Mouse (Mus musculus) R1 (cell line): ENCODE results near the gene Vwa5b1.

Source experiments
- DNase-seq: peaks from one replicate; pipeline ENCODE4 v3.0.0-alpha.2; 2018; ENCODE audit warnings: low read depth, low spot score

The Vwa5b1 gene

DNA sequence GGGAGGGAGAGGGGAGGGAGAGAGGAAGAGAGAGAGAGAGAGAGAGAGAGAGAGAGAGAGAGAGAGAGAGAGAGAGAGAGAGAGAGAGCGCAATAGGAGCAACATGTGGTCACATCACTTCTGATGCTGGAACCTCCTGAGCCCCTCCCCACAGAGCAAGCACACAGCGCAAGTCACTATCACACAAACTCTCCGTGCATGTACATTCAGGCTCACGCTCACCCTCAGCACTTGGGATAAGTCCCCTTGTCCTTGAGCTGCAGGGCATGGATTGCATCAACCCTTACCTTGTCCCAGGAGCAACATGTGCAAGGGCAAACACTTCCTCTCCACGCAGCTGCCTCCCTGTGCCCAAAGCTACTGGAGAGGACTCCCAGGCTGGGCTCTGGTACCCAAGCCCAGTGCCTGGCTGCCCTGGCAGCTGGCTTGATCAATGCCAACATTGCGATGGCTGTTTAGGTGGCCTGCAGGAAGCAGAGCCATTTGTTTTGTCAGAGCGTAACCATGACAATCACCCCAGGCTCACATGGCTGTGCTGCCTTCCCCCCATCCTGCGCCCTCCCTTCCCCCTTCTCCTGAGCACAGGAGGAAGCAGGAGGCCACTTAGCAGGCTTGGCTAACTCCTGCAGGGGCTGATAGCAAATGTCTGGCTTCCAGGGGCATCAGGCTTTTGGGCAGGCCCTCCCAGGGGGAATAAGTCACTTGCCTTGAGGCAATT lies at the start of gene Vwa5b1:
Vwa5b1 (minus strand) TSS at position 457 of the 718 bp plus-strand sequence.
- DNase-seq: no peak

GRCm38 (mm10) chr4:138682760-138683159 lies 47.1 kb upstream of the Vwa5b1 start:
- no peak for DNase-seq

- no peak for DNase-seq
Observed at GRCm38 (mm10) chr4:138680124-138680523, 44.4 kb upstream of the Vwa5b1 start.

DNA sequence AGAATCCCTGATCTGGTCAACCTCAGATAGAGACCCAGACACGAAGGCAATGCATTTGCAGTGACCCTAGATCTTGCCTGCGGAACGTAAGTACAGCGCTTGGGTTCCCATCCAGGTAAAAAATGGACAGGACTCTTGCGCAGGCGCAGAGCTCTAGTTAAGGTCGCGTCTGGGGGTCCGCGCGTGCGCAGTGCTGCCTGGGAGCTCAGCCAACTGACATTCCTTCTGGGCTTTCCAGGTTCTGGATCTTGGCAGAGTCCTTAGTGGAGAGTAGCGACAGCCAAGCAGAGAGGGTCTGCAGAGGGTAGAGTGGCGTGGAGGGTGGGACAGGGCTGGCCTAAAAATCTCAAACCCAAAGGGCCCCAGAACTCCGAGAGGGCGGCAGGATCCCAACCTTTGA lies 41.9 kb upstream of the Vwa5b1 start:
- DNase-seq: peak; percentile 88

GRCm38 (mm10) chr4:138676480-138676879 lies 40.8 kb upstream of the Vwa5b1 start:
- peak; percentile 80 for DNase-seq

DNA sequence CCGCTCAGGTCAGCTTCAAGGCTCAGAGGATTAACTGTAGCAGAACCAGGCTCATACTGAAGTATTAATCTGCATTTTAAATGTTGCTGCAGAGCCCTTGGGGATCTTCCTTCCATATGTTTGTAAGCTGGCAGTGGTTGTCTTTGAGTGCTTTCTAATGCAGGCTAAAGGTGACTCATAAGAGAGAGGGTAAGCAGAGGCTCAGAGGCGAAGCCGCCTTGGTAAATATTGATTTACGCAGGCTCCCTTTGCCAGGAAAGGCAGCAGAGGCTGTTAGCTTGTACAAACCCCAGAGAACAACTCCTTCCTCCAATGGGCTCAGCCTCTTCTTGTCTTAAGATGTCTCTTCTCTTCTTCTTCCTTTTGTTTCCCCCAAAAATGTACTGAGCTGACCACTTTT lies 36.5 kb upstream of the Vwa5b1 start:
- DNase-seq: no peak

DNA sequence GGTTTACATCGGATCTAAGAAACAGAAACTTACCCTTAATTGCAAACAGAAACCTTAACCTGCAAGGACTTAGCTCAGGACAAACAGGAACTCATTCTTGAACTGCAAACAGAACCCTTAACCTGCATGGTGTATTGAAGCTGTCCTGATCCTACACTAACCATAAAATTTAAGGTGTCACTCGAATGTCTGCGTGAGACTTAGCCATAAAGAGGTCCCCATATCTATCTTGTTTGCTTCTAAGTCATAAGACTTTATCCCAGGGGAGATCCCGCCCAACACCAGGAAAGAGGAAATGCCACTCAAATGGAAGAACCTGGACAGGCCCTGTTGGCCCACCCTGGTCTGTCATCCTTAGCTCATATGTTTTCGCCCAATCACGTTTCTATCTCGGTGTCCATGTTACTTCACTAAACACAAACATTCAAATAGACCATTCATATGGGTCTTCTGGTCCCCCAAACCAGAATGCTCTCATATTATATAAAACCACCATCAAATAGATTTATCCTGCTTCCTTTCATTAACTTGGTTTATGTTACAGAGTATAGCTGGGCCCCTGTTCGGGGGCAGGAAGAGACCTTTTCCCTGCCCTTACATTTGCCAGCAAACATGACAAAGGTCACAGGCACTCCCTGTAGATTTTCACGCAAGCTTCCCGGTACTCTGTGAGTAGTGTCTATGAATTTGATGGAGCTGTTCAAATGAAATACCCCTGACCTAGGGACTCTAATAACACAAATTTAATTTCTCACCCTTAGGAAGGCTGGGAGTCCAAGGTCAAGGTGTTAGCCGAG lies 34.6 kb upstream of the Vwa5b1 start:
- no peak for DNase-seq

DNA sequence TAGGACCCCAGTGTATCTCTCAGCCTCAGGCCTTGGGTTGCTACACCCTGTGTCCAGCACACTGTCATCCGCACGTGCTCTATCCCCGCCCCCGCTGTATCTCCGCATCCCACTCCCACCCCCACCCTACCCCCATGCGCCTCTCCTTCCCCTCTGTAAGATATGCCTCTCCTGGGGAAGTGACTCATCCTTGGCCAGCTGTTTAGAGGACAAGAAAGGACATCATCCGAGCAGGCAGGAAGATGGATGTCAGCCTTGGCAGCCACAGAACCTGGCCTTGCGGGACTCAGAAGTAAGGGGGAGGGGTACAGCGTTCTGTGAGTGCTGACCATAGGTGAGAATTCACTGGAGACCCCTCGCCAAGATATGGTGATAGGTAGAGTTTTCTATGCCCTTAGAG lies 30.8 kb upstream of the Vwa5b1 start:
- no peak for DNase-seq

- DNase-seq: no peak
Observed at GRCm38 (mm10) chr4:138659936-138660602, 24.4 kb upstream of the Vwa5b1 start.

DNA sequence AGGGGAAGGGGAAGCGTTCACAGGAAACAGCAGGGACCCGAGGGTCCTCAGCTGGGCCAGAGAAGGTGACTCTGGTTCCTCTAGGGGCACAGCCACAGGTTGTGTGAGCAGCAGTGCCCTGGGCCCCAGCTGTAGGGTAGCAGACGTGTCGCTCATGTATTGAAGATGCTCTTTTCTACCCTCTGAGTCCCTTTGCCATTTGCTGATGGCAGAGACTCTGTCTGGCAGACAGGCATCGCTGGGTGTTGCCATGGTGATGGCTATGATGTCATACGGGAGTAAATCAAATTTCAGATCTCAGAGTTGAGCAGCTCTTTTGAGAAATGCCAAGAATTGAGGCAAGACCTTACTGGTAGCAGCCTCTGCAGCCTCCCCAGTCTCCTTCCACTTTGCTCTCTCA lies 17.4 kb upstream of the Vwa5b1 start:
- DNase-seq: no peak

DNA sequence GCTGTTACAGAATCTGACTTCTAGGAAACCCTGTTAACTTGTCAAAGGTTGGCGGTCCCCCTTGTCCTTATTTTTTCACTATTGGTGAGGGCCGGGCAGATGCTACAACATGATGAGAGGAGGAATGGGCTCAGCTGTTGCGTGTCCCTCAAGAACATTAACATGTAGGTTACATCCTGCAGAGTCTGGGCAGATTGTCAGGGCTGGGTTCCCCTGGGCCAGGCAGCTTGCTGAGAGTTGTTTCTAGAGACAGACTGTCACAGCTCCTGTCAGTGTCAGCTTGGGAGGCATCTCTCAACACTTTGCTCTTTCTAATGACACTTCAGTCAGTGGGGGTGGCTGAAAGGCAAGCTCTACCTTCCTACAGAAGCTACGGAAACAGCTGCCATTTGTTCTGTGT lies 16.2 kb upstream of the Vwa5b1 start:
- DNase-seq: no peak

GRCm38 (mm10) chr4:138648096-138648635 lies 12.5 kb upstream of the Vwa5b1 start:
- peak; percentile 49 for DNase-seq

DNA sequence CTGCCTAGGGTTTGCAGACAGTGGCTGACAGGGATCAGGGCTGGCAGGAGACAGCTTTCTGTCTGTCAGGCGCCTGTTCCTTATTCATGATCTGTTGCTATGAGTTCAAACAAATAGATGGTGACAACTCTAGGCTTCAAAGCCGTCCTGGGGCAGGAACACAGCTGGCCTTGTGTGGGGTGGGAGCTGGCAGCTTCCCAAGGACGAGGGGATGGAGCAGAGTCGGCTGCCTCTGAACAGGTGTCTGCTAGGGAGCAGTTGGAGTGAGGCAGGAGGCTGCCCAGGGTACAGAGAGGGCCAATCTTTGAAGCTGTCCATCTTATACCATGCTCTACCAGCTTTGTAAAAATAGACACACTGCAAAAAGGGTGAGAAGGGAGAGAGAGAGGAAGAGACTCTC lies 6.6 kb upstream of the Vwa5b1 start:
- no peak for DNase-seq

DNA sequence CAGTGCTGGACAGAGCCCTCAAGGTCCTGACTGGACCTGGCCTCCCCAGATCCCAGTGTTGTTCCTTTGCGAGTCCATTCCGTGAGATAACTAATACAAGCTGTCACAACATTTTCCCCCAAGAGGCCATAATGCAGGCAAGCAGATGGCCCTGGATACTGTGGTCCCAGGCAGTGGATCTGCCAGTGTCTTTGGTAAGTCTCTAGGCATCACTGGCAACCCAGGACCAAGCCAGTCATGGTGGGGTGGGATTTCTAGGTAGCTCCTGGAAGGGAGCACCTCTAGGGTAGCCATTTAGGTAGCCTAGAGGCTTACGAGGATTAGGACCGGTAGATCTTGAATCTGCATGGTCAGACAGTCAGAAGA lies 445 bp upstream of the Vwa5b1 start:
- DNase-seq: no peak

- no peak for DNase-seq
Observed at GRCm38 (mm10) chr4:138628256-138628655, 7.4 kb downstream of the Vwa5b1 start.

- no peak for DNase-seq
Observed at GRCm38 (mm10) chr4:138614454-138614853, 21.2 kb downstream of the Vwa5b1 start.

- no peak for DNase-seq
Observed at GRCm38 (mm10) chr4:138601926-138602325, 33.8 kb downstream of the Vwa5b1 start.

DNA sequence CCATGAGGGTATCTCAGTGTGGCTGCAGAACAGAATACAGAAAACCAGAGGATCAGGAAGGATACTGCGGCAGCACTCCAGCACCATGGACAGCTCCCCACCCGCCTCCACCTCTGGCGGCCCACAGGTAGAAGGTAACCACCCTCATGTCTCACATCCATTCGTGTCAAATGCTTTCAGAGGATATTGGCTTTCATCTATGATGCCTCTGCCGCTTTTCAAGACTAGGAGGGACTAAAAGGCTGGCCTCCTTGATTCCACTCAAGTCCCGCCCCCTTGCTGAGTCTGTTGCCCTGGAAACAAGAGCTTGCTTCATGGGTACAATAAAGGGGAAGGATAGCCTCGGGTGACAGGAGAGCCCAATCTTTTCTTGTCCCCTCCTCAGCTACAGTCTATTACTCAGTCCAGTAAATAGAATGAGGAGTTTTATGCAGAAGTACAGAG lies 37.8 kb downstream of the Vwa5b1 start:
- peak; percentile 84 for DNase-seq

DNA sequence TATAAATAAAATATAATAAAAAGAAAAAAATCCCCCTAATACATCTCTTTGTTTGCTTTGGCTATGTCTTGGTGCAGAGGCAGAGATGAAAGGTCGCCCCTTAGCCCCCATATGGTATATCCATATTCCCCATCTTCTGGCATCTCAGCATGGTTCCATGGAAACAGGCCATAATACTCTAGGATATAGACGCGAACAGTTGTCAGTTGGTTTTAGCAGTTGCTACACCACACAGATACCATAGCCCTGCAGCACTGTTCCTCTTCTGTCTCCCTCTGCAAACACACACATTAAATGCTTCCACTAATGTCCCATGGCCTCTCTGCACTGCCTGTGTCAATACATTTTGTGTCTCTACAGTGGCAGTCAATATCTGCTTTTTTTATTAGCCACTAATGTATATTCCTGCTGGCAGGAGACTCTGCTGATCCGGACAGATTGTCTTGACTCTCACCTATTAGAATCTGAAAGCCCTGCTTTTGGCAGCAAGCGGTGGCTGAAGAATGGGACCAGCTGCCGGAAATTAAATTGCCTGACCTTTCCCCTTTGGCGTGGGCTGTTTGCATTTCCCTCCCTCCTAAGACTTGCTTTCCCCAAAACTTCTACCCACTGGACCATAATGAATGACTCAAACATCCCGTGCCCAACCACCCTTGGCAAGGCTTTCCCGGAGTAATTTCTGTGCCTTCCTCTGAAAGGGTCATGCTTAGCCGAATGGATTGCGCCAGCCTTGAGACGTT lies 39.1 kb downstream of the Vwa5b1 start:
- peak; percentile 52 for DNase-seq

DNA sequence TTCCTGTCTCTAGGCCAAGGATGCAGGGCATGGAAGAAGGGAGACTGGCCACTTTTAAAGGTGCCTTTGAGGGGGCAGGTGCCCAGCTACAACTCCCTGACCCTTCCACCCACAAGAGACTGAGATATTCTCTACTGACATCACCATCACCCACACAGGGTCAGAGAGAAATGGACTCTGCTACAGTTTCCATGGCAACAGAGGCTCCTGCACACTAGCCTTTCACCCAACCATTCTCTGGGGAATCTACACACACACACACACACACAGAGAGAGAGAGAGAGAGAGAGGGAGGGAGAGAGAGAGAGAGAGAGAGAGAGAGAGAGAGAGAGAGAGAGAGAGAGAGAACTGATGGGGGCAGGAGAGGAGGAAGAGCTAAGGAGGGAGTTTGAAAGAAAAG lies 50.7 kb downstream of the Vwa5b1 start:
- peak; percentile 41 for DNase-seq

DNA sequence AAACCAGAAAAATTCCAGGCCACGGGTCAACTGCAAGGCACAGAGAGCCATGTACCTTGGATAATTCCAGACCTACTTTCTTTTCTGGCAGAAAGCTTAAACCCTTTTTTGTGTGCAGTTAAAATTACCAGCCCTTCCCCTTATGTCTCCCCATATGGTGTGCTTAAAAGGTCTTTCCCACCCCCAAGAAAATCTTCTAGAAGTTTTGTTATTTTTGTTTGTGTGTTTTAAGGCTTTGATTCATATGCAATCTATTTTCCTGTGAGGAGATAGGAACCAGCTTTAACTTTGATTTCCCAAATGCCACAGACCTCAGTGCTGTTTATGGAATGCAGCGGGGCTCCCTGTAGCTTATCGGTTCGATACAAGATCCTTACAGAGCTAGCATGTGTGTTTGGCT lies 53.2 kb downstream of the Vwa5b1 start:
- DNase-seq: no peak

DNA sequence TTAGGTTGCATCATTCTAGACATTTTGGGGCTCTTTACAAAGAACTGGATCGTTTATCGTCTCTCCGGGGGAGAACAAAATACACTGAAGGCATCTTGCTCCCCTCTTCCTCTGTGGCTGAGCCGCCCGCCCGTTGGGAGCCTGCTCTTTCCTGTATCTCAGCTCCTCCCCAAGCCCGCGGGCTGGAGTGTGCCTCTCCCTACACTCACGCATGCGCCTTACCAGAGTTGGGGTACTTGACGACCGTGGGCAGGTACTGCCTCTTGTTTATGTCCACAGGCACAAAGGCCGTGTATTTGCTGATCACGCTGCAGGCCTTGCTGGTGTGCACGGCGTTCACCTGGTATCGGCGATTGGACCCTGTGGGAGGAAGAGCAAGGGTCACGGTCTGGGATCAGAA lies 57.3 kb downstream of the Vwa5b1 start:
- peak; percentile 83 for DNase-seq
